Mouse (Mus musculus): Measurements from ENCODE around the gene Ift88. TPM values are rescaled to one million over a fixed set of nuclear protein-coding genes. Genes with fewer than 3 reads are reported as not detected.

Gene Ift88
- polyA plus RNA-seq, 1 experiment from 2014 or later = 17.9 TPM

DNA sequence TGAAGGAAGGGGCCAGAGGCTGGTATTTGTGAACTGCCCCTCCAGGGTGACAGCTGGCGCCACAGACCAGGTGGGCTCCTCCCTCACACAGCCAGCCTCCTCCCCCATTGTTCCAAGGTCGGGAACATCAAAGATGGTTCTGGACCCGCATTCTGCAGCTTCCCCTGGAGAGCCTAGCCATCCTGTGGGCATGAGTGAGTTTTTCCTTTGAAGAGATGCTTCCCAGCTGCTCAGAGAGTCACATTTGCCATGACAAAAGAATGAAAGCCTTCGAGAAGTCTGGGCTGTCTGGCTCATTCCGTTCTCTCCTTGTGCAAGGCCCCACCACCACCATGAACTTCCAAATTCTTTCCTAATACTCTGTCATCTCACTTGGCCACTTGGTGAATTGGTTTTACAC lies 110.5 kb downstream of the Ift88 start:
- Histone ChIP-seq H3K27me3 (ENCODE audit: control insufficient read depth, insufficient read depth, low read length) (peaks cover 5% of the 10 kb centered on the region; the same call in 1 of the 2 replicates), H3K4me2 (replicated peaks) (0 out of 2 replicates have a peak overlapping the region, but pooled peaks have one; percentile 7), H3K4me1 (replicated peaks; ENCODE audit: control insufficient read depth, insufficient read depth, low read length) (peaks cover 22% of the 10 kb centered on the region), H3K27ac (peak overlapping the region; percentile 7; the same call in 1 of the 2 replicates), H3K4me3 (replicated peaks; ENCODE audit: low read length) (no peak overlapping the region), H3K9me3 (ENCODE audit: control insufficient read depth, low read length) (no peaks in the 10 kb centered on the region), H3K36me3 (replicated peaks; ENCODE audit: control insufficient read depth, insufficient read depth) (no peaks in the 10 kb centered on the region), H3K9ac (peak overlapping the region; percentile 24; the same call in 1 of the 2 replicates)
- ATAC-seq (ENCODE audit: low FRiP score) (no peak), DNase-seq (ENCODE audit: low spot score) (no peak)
- WGBS = 6% methylated on average over 5 of the region's 5 CpGs

DNA sequence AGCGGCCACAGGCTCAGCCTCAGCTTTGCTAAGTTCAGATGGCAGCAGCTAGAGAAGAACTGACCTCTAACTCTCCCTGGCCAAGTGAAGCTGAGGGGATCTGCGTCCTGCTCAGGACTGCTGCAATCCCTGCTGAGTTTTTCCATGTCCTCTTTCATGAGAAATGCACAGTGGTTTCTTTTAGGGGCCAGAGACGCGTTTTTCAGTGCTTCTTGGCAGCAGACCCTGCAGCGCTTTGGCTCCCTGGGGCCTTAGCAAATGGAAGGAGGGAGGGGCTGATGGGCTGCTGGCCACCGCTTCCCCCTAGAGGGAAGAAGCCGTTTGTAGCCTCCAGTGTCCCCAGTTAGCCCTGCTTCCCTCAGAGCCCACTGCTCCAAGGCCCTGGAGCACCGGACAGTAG lies 111.1 kb downstream of the Ift88 start:
- DNase-seq (ENCODE audit: low spot score) = peak; percentile 46
- peaks cover 22% of the 10 kb centered on the region for H3K4me1 ChIP-seq (replicated peaks; ENCODE audit: control insufficient read depth, insufficient read depth, low read length)
- H3K36me3 ChIP-seq (replicated peaks; ENCODE audit: control insufficient read depth, insufficient read depth) = no peaks in the 10 kb centered on the region
- peak overlapping the region; percentile 7; the same call in 1 of the 2 replicates for H3K27ac ChIP-seq
- H3K27me3 ChIP-seq (ENCODE audit: control insufficient read depth, insufficient read depth, low read length) = peaks cover 5% of the 10 kb centered on the region; the same call in 1 of the 2 replicates
- peak overlapping the region; percentile 24; the same call in 1 of the 2 replicates for H3K9ac ChIP-seq
- ATAC-seq (ENCODE audit: low FRiP score) = 0 out of 2 replicates have a peak, but pooled peaks have one; percentile 15
- no peak overlapping the region for H3K4me3 ChIP-seq (replicated peaks; ENCODE audit: low read length)
- H3K9me3 ChIP-seq (ENCODE audit: control insufficient read depth, low read length) = no peaks in the 10 kb centered on the region
- WGBS = 10% methylated on average over 8 of the region's 8 CpGs
- 0 out of 2 replicates have a peak overlapping the region, but pooled peaks have one; percentile 7 for H3K4me2 ChIP-seq (replicated peaks)

DNA sequence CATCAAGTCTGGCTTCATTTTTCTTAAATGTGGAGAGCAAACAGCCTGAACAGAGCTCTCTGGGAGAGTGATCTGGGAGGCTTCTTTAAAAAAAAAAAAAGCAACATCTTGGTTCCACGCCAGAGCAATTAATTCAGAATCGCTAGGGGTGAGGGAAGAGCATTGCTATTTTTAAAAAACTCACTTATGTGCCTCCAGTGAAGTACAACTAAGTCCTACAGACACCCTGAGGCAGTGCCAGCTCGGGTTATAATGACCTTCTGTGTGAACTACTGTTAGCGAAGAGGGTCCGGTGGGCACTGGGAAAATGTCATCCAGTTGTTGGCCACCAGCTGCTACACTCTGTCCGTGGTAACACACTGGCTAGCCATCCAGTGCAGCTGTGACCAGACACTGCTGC lies 111.8 kb downstream of the Ift88 start:
- ATAC-seq (ENCODE audit: low FRiP score) (no peak), DNase-seq (ENCODE audit: low spot score) (no peak)
- H3K27ac ChIP-seq = no peak overlapping the region
- no peaks in the 10 kb centered on the region for H3K36me3 ChIP-seq (replicated peaks; ENCODE audit: control insufficient read depth, insufficient read depth)
- 46% methylated on average over 6 of the region's 6 CpGs for WGBS
- H3K9me3 ChIP-seq (ENCODE audit: control insufficient read depth, low read length) = no peaks in the 10 kb centered on the region
- peaks cover 5% of the 10 kb centered on the region; the same call in 1 of the 2 replicates for H3K27me3 ChIP-seq (ENCODE audit: control insufficient read depth, insufficient read depth, low read length)
- H3K4me1 ChIP-seq (replicated peaks; ENCODE audit: control insufficient read depth, insufficient read depth, low read length) = peaks cover 22% of the 10 kb centered on the region
- no peak overlapping the region for H3K4me3 ChIP-seq (replicated peaks; ENCODE audit: low read length)
- H3K4me2 ChIP-seq (replicated peaks) = no peak overlapping the region
- H3K9ac ChIP-seq = no peak overlapping the region

DNA sequence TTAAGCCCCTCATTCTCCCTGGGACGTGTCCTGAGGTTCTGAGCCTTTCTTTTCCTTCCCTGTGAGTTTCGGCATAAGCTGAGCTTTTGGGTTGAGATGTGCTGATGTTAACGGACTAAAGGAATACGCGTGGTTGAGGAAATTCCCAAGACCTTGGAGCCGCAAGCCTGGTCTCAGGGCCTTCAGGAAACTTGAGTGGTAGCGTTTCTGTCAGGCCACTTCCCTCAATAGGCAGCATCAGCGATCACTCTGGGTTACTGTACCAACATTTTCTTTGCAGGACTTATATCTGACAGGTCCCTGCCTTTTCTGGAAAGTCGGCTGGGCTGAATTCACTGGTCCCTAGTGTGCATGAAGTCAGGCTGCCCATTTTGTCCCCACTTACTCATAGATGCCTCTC lies 113.0 kb downstream of the Ift88 start:
- WGBS = 32% methylated on average over 9 of the region's 9 CpGs
- peaks cover 1% of the 10 kb centered on the region; the same call in 1 of the 2 replicates for H3K9me3 ChIP-seq (ENCODE audit: control insufficient read depth, low read length)
- no peak for ATAC-seq (ENCODE audit: low FRiP score)
- H3K36me3 ChIP-seq (replicated peaks; ENCODE audit: control insufficient read depth, insufficient read depth) = no peaks in the 10 kb centered on the region
- H3K9ac ChIP-seq = no peak overlapping the region
- peaks cover 5% of the 10 kb centered on the region; the same call in 1 of the 2 replicates for H3K27me3 ChIP-seq (ENCODE audit: control insufficient read depth, insufficient read depth, low read length)
- DNase-seq (ENCODE audit: low spot score) = no peak
- no peak overlapping the region for H3K4me3 ChIP-seq (replicated peaks; ENCODE audit: low read length)
- H3K4me1 ChIP-seq (replicated peaks; ENCODE audit: control insufficient read depth, insufficient read depth, low read length) = peaks cover 22% of the 10 kb centered on the region
- no peak overlapping the region for H3K27ac ChIP-seq
- H3K4me2 ChIP-seq (replicated peaks) = no peak overlapping the region

DNA sequence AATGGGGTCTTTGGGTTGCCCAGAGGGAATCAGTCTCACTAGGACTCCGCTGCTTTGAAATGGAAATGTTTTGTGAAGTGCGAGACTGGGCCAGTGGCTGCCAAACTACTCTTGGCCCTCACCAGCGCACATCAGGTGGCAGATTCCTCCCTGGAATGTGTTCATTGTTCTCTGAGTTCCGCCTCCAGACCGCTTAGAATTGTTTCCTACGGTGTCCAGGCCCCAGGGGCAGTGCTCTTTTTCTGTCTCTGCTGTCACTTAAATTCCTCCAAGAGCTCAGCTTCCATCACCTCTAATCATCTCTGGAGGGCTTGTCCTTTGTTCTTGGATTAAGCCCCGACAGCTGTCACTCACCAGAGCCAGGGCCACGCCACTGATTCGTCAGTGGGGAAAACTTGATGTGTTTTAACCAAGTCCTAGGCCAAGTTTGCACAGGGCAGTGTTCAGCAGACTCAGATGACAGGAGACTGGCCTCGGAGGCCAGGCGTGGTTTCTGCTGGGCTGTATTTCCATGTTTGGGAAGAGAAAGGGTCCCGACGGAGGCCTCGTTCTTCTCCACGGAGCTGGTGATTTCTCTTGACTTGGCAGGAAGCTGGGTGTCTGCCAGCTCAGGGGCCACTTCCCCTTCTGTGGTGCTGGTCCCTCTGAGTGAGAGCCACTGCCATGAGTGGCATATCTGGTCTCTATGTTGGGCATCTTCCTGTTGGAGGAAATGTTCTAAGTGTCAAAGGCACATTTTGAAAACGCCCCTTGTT lies 113.6 kb downstream of the Ift88 start:
- 8% methylated on average over 16 of the region's 16 CpGs for WGBS

DNA sequence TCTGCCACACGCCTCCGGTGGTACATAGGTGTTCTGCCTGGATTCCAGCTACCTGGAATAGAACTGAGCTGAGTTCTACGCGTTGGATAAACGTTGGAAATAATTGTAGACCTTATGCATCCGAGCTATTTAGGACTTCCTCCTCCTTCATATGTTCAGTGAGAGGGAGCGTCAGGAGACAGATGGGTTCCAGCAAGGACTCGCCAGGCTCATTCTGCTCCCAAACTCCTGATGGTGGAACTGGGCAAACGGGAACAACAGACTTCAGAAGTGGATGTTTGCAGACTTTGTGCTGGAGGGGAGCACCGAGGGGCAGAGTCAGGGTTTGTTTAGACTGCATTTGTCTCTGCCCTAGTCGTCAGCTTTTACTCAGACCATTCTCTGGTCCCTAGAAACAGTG lies 116.8 kb downstream of the Ift88 start:
- WGBS = 93% methylated on average over 11 of the region's 11 CpGs
- Histone ChIP-seq H3K36me3 (replicated peaks; ENCODE audit: control insufficient read depth, insufficient read depth) (0 out of 2 replicates have a peak, but pooled peaks cover 15% of the 10 kb centered on the region), H3K9me3 (ENCODE audit: control insufficient read depth, low read length) (peaks cover 9% of the 10 kb centered on the region; the same call in 1 of the 2 replicates), H3K9ac (no peak overlapping the region), H3K4me3 (replicated peaks; ENCODE audit: low read length) (no peak overlapping the region), H3K27me3 (ENCODE audit: control insufficient read depth, insufficient read depth, low read length) (no peaks in the 10 kb centered on the region), H3K4me1 (replicated peaks; ENCODE audit: control insufficient read depth, insufficient read depth, low read length) (peaks cover 7% of the 10 kb centered on the region), H3K27ac (no peak overlapping the region), H3K4me2 (replicated peaks) (no peak overlapping the region)
- DNase-seq (ENCODE audit: low spot score) = no peak
- no peak for ATAC-seq (ENCODE audit: low FRiP score)

More for the DNA sequence above, 113.6 kb downstream of the Ift88 start:
- ATAC-seq (ENCODE audit: low FRiP score) (peak; percentile 10; the same call in 1 of the 2 replicates), DNase-seq (ENCODE audit: low spot score) (no peak)
- Histone ChIP-seq H3K4me2 (replicated peaks) (no peak overlapping the region; the same call in 1 of the 2 replicates), H3K9me3 (ENCODE audit: control insufficient read depth, low read length) (peaks cover 8% of the 10 kb centered on the region; the same call in 1 of the 2 replicates), H3K27ac (no peak overlapping the region), H3K36me3 (replicated peaks; ENCODE audit: control insufficient read depth, insufficient read depth) (0 out of 2 replicates have a peak, but pooled peaks cover 3% of the 10 kb centered on the region), H3K4me1 (replicated peaks; ENCODE audit: control insufficient read depth, insufficient read depth, low read length) (peaks cover 22% of the 10 kb centered on the region), H3K27me3 (ENCODE audit: control insufficient read depth, insufficient read depth, low read length) (peaks cover 5% of the 10 kb centered on the region; the same call in 1 of the 2 replicates), H3K4me3 (replicated peaks; ENCODE audit: low read length) (no peak overlapping the region), H3K9ac (no peak overlapping the region)

DNA sequence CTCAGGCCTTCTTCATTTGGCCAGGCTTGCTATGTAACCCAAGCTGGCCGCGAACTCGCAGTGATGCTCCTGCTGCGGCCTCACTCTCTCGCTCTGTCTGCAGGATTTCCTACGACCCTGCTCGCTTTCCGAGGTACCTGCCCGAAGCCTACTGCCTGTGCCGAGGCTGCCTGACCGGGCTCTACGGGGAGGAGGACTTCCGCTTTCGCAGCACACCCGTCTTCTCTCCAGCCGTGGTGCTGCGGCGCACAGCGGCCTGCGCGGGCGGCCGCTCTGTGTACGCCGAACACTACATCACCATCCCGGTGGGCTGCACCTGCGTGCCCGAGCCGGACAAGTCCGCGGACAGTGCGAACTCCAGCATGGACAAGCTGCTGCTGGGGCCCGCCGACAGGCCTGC lies 118.4 kb downstream of the Ift88 start:
- no peak for ATAC-seq (ENCODE audit: low FRiP score)
- Histone ChIP-seq H3K36me3 (replicated peaks; ENCODE audit: control insufficient read depth, insufficient read depth) (0 out of 2 replicates have a peak, but pooled peaks cover 15% of the 10 kb centered on the region), H3K4me1 (replicated peaks; ENCODE audit: control insufficient read depth, insufficient read depth, low read length) (peaks cover 7% of the 10 kb centered on the region), H3K27me3 (ENCODE audit: control insufficient read depth, insufficient read depth, low read length) (no peaks in the 10 kb centered on the region), H3K9ac (no peak overlapping the region), H3K4me2 (replicated peaks) (no peak overlapping the region), H3K4me3 (replicated peaks; ENCODE audit: low read length) (no peak overlapping the region), H3K9me3 (ENCODE audit: control insufficient read depth, low read length) (peaks cover 9% of the 10 kb centered on the region; the same call in 1 of the 2 replicates), H3K27ac (no peak overlapping the region)
- WGBS = 62% methylated on average over 34 of the region's 34 CpGs
- no peak for DNase-seq (ENCODE audit: low spot score)

DNA sequence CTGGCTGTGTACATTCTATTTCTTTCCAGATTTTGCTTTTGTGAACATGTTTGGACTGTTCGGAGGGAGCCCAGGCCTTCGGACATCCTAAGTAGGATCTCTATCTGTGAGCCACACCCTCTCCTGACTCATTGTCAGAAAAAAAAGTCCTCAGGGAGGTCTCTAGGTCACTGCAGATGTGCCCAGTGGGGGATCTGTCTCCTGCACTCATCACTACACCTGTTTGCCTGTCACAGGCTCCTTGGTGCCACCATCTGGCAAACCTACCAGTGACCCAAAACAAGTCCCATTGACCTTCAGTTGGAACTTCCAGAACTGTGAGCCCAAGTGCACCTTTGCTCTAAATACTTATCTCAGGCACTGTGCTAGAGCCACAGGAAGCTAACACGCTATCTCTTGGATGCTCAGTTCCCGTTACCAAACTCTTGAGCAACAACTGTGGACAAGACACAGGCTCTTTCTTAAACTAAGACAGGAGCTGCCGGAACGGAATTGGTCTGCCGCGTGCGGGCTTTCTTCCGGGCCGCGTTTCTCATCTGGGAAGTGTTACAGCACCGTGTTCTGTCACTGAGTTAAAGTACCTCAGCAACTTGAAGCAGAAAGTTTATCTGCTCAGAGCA lies 119.7 kb downstream of the Ift88 start:
- 0 out of 2 replicates have a peak, but pooled peaks cover 15% of the 10 kb centered on the region for H3K36me3 ChIP-seq (replicated peaks; ENCODE audit: control insufficient read depth, insufficient read depth)
- H3K27ac ChIP-seq = no peak overlapping the region
- ATAC-seq (ENCODE audit: low FRiP score) (no peak), DNase-seq (ENCODE audit: low spot score) (no peak)
- H3K27me3 ChIP-seq (ENCODE audit: control insufficient read depth, insufficient read depth, low read length) = no peaks in the 10 kb centered on the region
- H3K4me1 ChIP-seq (replicated peaks; ENCODE audit: control insufficient read depth, insufficient read depth, low read length) = no peaks in the 10 kb centered on the region
- no peak overlapping the region for H3K4me2 ChIP-seq (replicated peaks)
- WGBS = 95% methylated on average over 13 of the region's 13 CpGs
- peaks cover 9% of the 10 kb centered on the region; the same call in 1 of the 2 replicates for H3K9me3 ChIP-seq (ENCODE audit: control insufficient read depth, low read length)
- no peak overlapping the region for H3K4me3 ChIP-seq (replicated peaks; ENCODE audit: low read length)
- no peak overlapping the region for H3K9ac ChIP-seq

DNA sequence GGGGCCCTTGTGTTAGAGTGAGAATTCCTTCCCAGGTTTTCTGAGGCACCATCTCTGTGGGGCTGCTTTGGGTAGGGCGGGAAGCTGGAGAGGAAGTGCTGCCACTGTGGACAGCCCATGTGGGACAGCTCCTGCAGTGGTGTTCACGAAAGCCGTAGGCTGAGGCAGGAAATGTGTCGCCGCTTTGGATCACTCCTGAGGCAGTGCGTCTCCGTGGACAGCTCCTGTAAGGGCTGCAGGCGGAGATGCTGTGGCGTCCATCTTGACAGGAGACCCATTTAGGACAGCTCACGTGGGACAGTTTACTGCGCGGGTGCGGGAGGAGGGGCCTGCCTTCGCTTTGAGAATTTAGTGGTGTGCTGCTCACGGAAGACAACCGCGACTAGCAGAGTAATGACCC lies 121.7 kb downstream of the Ift88 start:
- ATAC-seq (ENCODE audit: low FRiP score) = no peak
- no peaks in the 10 kb centered on the region for H3K27me3 ChIP-seq (ENCODE audit: control insufficient read depth, insufficient read depth, low read length)
- H3K4me2 ChIP-seq (replicated peaks) = no peak overlapping the region

More for the DNA sequence above, 121.7 kb downstream of the Ift88 start:
- Histone ChIP-seq H3K9ac (no peak overlapping the region), H3K27ac (no peak overlapping the region), H3K9me3 (ENCODE audit: control insufficient read depth, low read length) (peaks cover 9% of the 10 kb centered on the region; the same call in 1 of the 2 replicates), H3K36me3 (replicated peaks; ENCODE audit: control insufficient read depth, insufficient read depth) (0 out of 2 replicates have a peak, but pooled peaks cover 22% of the 10 kb centered on the region), H3K4me3 (replicated peaks; ENCODE audit: low read length) (no peak overlapping the region), H3K4me1 (replicated peaks; ENCODE audit: control insufficient read depth, insufficient read depth, low read length) (no peaks in the 10 kb centered on the region)
- DNase-seq (ENCODE audit: low spot score) = no peak
- WGBS = 86% methylated on average over 17 of the region's 17 CpGs

Data from hindbrain, embryonic 14.5 days (tissue).